Comparison of ENCODE assay signal across 28 mouse cellular contexts in genomic region chr13:60691940-60692339, GRCm38 (mm10).
A peak's percentile ranks its signal among the peaks of the same experiment; 100 is the strongest.
DNase-seq lines count a peak whose midpoint lies in the region; ATAC-seq and TF ChIP-seq lines count a peak whose summit lies in the region.
"Had no signal": no experiment of that assay in that cellular context is flagged by ENCODE, and none has a peak within 500 bp of the region (broad histone marks: within the 10 kb centered on the region; RNA-seq: fewer than 3 reads in every experiment).

No protein-coding gene starts in this region.

- peaks cover 7% of the 10 kb centered on the region; the same call in 1 of the 2 replicates for H3K9me3 ChIP-seq in midbrain, embryonic 11.5 days (ENCODE audit: control insufficient read depth, low read length)
- H3K9me3 ChIP-seq in midbrain, embryonic 16.5 days (replicated peaks; ENCODE audit: control insufficient read depth, low read length, poor library complexity, severe bottlenecking) = no peaks in the 10 kb centered on the region
- H3K9me3 ChIP-seq: embryonic facial prominence, embryonic 15.5 days had no signal

- H3K4me3 ChIP-seq in layer of hippocampus, adult 2 months = no peak overlapping the region
- no peak overlapping the region for H3K4me3 ChIP-seq in midbrain, embryonic 11.5 days (ENCODE audit: low read depth, low read length)
- H3K4me3 ChIP-seq in midbrain, embryonic 16.5 days (ENCODE audit: low read depth, low read length) = no peak overlapping the region
- H3K4me3 ChIP-seq: embryonic facial prominence, embryonic 13.5 days; embryonic facial prominence, embryonic 15.5 days; erythroblast, embryonic 14.5 days; forebrain, embryonic 10.5 days; forebrain, embryonic 12.5 days had no signal

- H3K4me2 ChIP-seq in midbrain, embryonic 11.5 days = no peak overlapping the region
- no peak overlapping the region for H3K4me2 ChIP-seq in midbrain, embryonic 16.5 days (ENCODE audit: low read length)
- H3K4me2 ChIP-seq: embryonic facial prominence, embryonic 13.5 days; embryonic facial prominence, embryonic 15.5 days; forebrain, embryonic 12.5 days had no signal

- TF ChIP-seq CTCF in layer of hippocampus, adult 2 months (conservative IDR thresholded peaks at IDR 0.05) = no peak

- no peak for ATAC-seq in midbrain, embryonic 11.5 days (ENCODE audit: low FRiP score)
- no peak for ATAC-seq in midbrain, embryonic 16.5 days
- peak; percentile 55 for ATAC-seq in common myeloid progenitor, adult 5-6 weeks (replicated peaks; ENCODE audit: low read depth, poor library complexity, severe bottlenecking)
- peak; percentile 89 for ATAC-seq in megakaryocyte-erythroid progenitor cell, adult 5-6 weeks (replicated peaks; ENCODE audit: low FRiP score, low TSS enrichment, poor library complexity, severe bottlenecking)
- ATAC-seq: activated CD4-positive, CD25-positive, alpha-beta regulatory T cell, adult 4 months; CD4-positive, CD25-positive, alpha-beta regulatory T cell, adult 4 months; forebrain, embryonic 14.5 days; Patski had no signal

- peaks cover 6% of the 10 kb centered on the region; the same call in 1 of the 2 replicates for H3K36me3 ChIP-seq in midbrain, embryonic 11.5 days (ENCODE audit: control insufficient read depth, insufficient read depth, low read length)
- H3K36me3 ChIP-seq in midbrain, embryonic 16.5 days (ENCODE audit: control insufficient read depth, insufficient read depth, low read length) = no peaks in the 10 kb centered on the region
- H3K36me3 ChIP-seq: embryonic facial prominence, embryonic 15.5 days; G1E had no signal

- no peak overlapping the region for H3K9ac ChIP-seq in midbrain, embryonic 11.5 days (ENCODE audit: low read length)
- no peak overlapping the region for H3K9ac ChIP-seq in midbrain, embryonic 16.5 days (ENCODE audit: low read depth, low read length)
- H3K9ac ChIP-seq: embryonic facial prominence, embryonic 13.5 days; embryonic facial prominence, embryonic 15.5 days; forebrain, embryonic 12.5 days had no signal

- H3K27me3 ChIP-seq in midbrain, embryonic 11.5 days (ENCODE audit: control insufficient read depth, insufficient read depth, low read length) = no peaks in the 10 kb centered on the region
- H3K27me3 ChIP-seq in midbrain, embryonic 16.5 days (ENCODE audit: control insufficient read depth, insufficient read depth, low read depth, low read length) = no peaks in the 10 kb centered on the region
- H3K27me3 ChIP-seq: CH12.LX; embryonic facial prominence, embryonic 13.5 days; embryonic facial prominence, embryonic 15.5 days; forebrain, embryonic 12.5 days; Patski had no signal

- 100% methylated on average over 3 of the region's 3 CpGs for WGBS in midbrain, embryonic 11.5 days
- 100% methylated on average over 3 of the region's 3 CpGs for WGBS in midbrain, embryonic 16.5 days

- DNase-seq in layer of hippocampus, adult 2 months (ENCODE audit: low spot score in 2 of 2) = no peak
- no peak for DNase-seq in layer of hippocampus, postnatal 10 days (ENCODE audit: low spot score in 2 of 2)
- DNase-seq in midbrain, embryonic 11.5 days (ENCODE audit: low spot score, missing footprints) = peak; percentile 61
- DNase-seq in urinary bladder, postnatal 25 days (ENCODE audit: low spot score) = no peak
- DNase-seq: adrenal gland, adult 8-10 months; adrenal gland, postnatal 14 days; adrenal gland, postnatal 36 days; B cell, adult 2 months; cerebellum, adult 11-12 months; cerebellum, adult 2 months; cerebellum, adult 9-10 months; cerebellum, postnatal 10 days; cerebellum, postnatal 25 days; embryo, embryonic 11 days had no signal

- H3K4me1 ChIP-seq in midbrain, embryonic 11.5 days (ENCODE audit: control insufficient read depth, insufficient read depth, low read length) = no peaks in the 10 kb centered on the region
- peaks cover 9% of the 10 kb centered on the region for H3K4me1 ChIP-seq in midbrain, embryonic 16.5 days (ENCODE audit: control insufficient read depth, insufficient read depth, low read length)

- H3K27ac ChIP-seq in layer of hippocampus, adult 2 months = peak overlapping the region; percentile 81
- H3K27ac ChIP-seq in midbrain, embryonic 11.5 days (ENCODE audit: low read depth, low read length) = no peak overlapping the region
- no peak overlapping the region for H3K27ac ChIP-seq in midbrain, embryonic 16.5 days (ENCODE audit: low read length)
- H3K27ac ChIP-seq: embryonic facial prominence, embryonic 13.5 days; embryonic facial prominence, embryonic 15.5 days; forebrain, embryonic 10.5 days; forebrain, embryonic 12.5 days had no signal

Comparison
In these comparisons a context has a peak if more than half of its experiments do, and no peak if none do; other contexts are left out.
1. ATAC-seq: peak in common myeloid progenitor, adult 5-6 weeks (single experiment) and megakaryocyte-erythroid progenitor cell, adult 5-6 weeks (single experiment); none in midbrain, embryonic 11.5 days (single experiment) and midbrain, embryonic 16.5 days (single experiment).